Mouse (Mus musculus): ENCODE data around the gene Prdm10. TPM values are rescaled to one million over a fixed set of nuclear protein-coding genes. Genes with fewer than 3 reads are reported as not detected.
A peak's percentile ranks its signal among the peaks of the same experiment; 100 is the strongest.

Gene Prdm10
- polyA plus RNA-seq, 2 experiments = 5.5 to 14.6 TPM

DNA sequence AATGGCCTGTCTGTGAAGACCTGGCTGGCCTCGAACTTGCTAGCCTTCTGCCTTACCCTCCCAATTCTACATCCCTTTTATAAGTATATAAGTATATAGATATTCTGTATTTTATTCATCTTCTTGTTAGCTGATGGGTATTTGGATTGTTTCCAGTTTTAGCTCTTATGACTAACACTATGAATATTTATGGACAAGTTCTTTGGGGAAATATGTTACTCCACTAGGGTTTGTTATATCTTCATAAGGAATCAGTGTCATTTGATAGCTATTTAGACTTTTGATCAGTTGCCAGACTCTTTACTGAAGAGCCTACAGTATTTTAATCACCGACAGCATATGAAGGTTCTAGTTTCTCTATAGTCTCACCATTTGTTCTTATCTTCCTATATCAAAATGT is 15.0 kb downstream of the Prdm10 start:
- no peaks in the 10 kb centered on the region for H3K9me3 ChIP-seq (ENCODE audit: control insufficient read depth, low read length)
- TF ChIP-seq POLR2A (IDR thresholded peaks at IDR 0.05; ENCODE audit: borderline replicate concordance, extremely low read depth, insufficient read depth, insufficient read length) = no peak
- 74% methylated on average over 2 of the region's 2 CpGs for WGBS
- no peaks in the 10 kb centered on the region for H3K27me3 ChIP-seq (ENCODE audit: control insufficient read depth, insufficient read depth, low read length)
- H3K4me3 ChIP-seq (replicated peaks; ENCODE audit: low read length) = no peak overlapping the region
- H3K27ac ChIP-seq (replicated peaks; ENCODE audit: low read depth, low read length) = no peak overlapping the region
- DNase-seq (ENCODE audit: low spot score) = peak; percentile 46
- ATAC-seq (ENCODE audit: low FRiP score, low read depth) = no peak
- no peaks in the 10 kb centered on the region for H3K36me3 ChIP-seq (ENCODE audit: control insufficient read depth, insufficient read depth, low read length)
- no peak overlapping the region for H3K9ac ChIP-seq (ENCODE audit: low read depth, low read length, severe bottlenecking)
- H3K4me1 ChIP-seq (ENCODE audit: control insufficient read depth, insufficient read depth, low read length) = no peaks in the 10 kb centered on the region; the same call in 1 of the 2 replicates
- H3K4me2 ChIP-seq (replicated peaks; ENCODE audit: low read depth, low read length, severe bottlenecking) = no peak overlapping the region

DNA sequence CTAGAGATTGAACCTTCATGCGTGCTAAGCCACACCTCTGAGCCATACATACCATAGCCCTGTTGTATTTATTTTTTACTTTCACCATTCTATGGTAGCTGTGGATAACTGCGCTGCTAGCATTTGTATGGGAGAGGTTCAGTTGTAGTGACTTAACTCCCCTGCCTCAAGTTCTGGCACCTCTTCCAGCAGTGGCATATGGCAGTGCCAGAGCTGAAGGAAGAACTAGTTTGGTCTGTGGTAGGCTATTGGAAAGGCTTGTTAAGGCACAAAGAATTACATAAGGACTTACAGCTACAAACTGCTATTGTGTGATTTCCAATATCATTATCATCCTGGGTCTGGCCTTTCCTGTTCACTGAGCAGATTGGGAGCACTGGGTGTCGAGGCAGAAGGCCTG is 16.0 kb downstream of the Prdm10 start:
- ATAC-seq (ENCODE audit: low FRiP score, low read depth) = no peak
- Histone ChIP-seq H3K9ac (ENCODE audit: low read depth, low read length, severe bottlenecking) (no peak overlapping the region), H3K9me3 (ENCODE audit: control insufficient read depth, low read length) (no peaks in the 10 kb centered on the region), H3K4me2 (replicated peaks; ENCODE audit: low read depth, low read length, severe bottlenecking) (no peak overlapping the region), H3K4me1 (ENCODE audit: control insufficient read depth, insufficient read depth, low read length) (no peaks in the 10 kb centered on the region), H3K36me3 (ENCODE audit: control insufficient read depth, insufficient read depth, low read length) (no peaks in the 10 kb centered on the region), H3K27me3 (ENCODE audit: control insufficient read depth, insufficient read depth, low read length) (no peaks in the 10 kb centered on the region), H3K4me3 (replicated peaks; ENCODE audit: low read length) (no peak overlapping the region), H3K27ac (replicated peaks; ENCODE audit: low read depth, low read length) (no peak overlapping the region)
- 88% methylated on average over 3 of the region's 3 CpGs for WGBS
- no peak for DNase-seq (ENCODE audit: low spot score)
- TF ChIP-seq POLR2A (IDR thresholded peaks at IDR 0.05; ENCODE audit: borderline replicate concordance, extremely low read depth, insufficient read depth, insufficient read length) = no peak

- DNase-seq (ENCODE audit: low spot score) = no peak
- TF ChIP-seq POLR2A (IDR thresholded peaks at IDR 0.05; ENCODE audit: borderline replicate concordance, extremely low read depth, insufficient read depth, insufficient read length) = no peak
- H3K4me2 ChIP-seq (replicated peaks; ENCODE audit: low read depth, low read length, severe bottlenecking) = no peak overlapping the region
- no peak overlapping the region for H3K4me3 ChIP-seq (replicated peaks; ENCODE audit: low read length)
- no peak for ATAC-seq (ENCODE audit: low FRiP score, low read depth)
- H3K27ac ChIP-seq (replicated peaks; ENCODE audit: low read depth, low read length) = no peak overlapping the region
- H3K27me3 ChIP-seq (ENCODE audit: control insufficient read depth, insufficient read depth, low read length) = no peaks in the 10 kb centered on the region
- H3K9ac ChIP-seq (ENCODE audit: low read depth, low read length, severe bottlenecking) = no peak overlapping the region
- no peaks in the 10 kb centered on the region for H3K36me3 ChIP-seq (ENCODE audit: control insufficient read depth, insufficient read depth, low read length)
- H3K4me1 ChIP-seq (ENCODE audit: control insufficient read depth, insufficient read depth, low read length) = no peaks in the 10 kb centered on the region
- WGBS = 60% methylated on average over 6 of the region's 6 CpGs
- H3K9me3 ChIP-seq (ENCODE audit: control insufficient read depth, low read length) = no peaks in the 10 kb centered on the region
Observed at GRCm38 (mm10) chr9:31298751-31299150, 18.4 kb downstream of the Prdm10 start.

DNA sequence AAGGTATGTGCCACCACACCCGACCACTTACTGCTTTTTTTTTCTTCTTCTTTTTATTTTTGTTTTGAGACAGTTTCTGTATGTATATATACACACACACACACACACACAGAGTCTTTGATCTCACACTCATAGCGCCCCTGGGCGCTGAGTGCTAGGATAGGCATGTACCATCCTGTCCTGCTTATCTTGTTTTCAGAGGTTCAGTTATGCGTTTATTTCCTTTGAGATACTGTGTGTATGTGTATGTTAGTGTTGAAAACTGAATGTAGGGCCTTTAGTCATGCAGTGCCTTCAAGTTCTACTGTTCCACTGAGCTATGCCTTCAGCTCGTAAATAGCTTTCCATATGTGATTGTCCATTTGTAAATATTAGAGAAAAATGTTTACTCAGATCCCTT is 20.2 kb downstream of the Prdm10 start:
- Histone ChIP-seq H3K4me1 (ENCODE audit: control insufficient read depth, insufficient read depth, low read length) (no peaks in the 10 kb centered on the region), H3K9ac (ENCODE audit: low read depth, low read length, severe bottlenecking) (no peak overlapping the region), H3K27me3 (ENCODE audit: control insufficient read depth, insufficient read depth, low read length) (no peaks in the 10 kb centered on the region), H3K9me3 (ENCODE audit: control insufficient read depth, low read length) (no peaks in the 10 kb centered on the region), H3K4me3 (replicated peaks; ENCODE audit: low read length) (no peak overlapping the region), H3K36me3 (ENCODE audit: control insufficient read depth, insufficient read depth, low read length) (no peaks in the 10 kb centered on the region), H3K4me2 (replicated peaks; ENCODE audit: low read depth, low read length, severe bottlenecking) (no peak overlapping the region), H3K27ac (replicated peaks; ENCODE audit: low read depth, low read length) (no peak overlapping the region)
- TF ChIP-seq POLR2A (IDR thresholded peaks at IDR 0.05; ENCODE audit: borderline replicate concordance, extremely low read depth, insufficient read depth, insufficient read length) = no peak
- ATAC-seq (ENCODE audit: low FRiP score, low read depth) (no peak), DNase-seq (ENCODE audit: low spot score) (no peak)
- WGBS = 85% methylated on average over 5 of the region's 5 CpGs

GRCm38 (mm10) chr9:31301107-31301506 is 20.8 kb downstream of the Prdm10 start:
- Histone ChIP-seq H3K4me3 (replicated peaks; ENCODE audit: low read length) (no peak overlapping the region), H3K27me3 (ENCODE audit: control insufficient read depth, insufficient read depth, low read length) (no peaks in the 10 kb centered on the region), H3K36me3 (ENCODE audit: control insufficient read depth, insufficient read depth, low read length) (no peaks in the 10 kb centered on the region), H3K4me1 (ENCODE audit: control insufficient read depth, insufficient read depth, low read length) (no peaks in the 10 kb centered on the region), H3K9ac (ENCODE audit: low read depth, low read length, severe bottlenecking) (no peak overlapping the region), H3K4me2 (replicated peaks; ENCODE audit: low read depth, low read length, severe bottlenecking) (no peak overlapping the region), H3K27ac (replicated peaks; ENCODE audit: low read depth, low read length) (no peak overlapping the region), H3K9me3 (ENCODE audit: control insufficient read depth, low read length) (no peaks in the 10 kb centered on the region)
- TF ChIP-seq POLR2A (IDR thresholded peaks at IDR 0.05; ENCODE audit: borderline replicate concordance, extremely low read depth, insufficient read depth, insufficient read length) = no peak
- ATAC-seq (ENCODE audit: low FRiP score, low read depth) (no peak), DNase-seq (ENCODE audit: low spot score) (no peak)
- WGBS = 69% methylated on average over 5 of the region's 5 CpGs
